Mouse (Mus musculus) fat pad, adult 2 months (tissue): Measurements from ENCODE around the gene Tbx19.

Experiments
- DNase-seq: peaks from one replicate; pipeline ENCODE4 v3.0.0-alpha.2; 2011; ENCODE audit warnings: low read depth, low spot score; ENCODE audit errors: extremely low read depth

Tbx19 gene

DNA sequence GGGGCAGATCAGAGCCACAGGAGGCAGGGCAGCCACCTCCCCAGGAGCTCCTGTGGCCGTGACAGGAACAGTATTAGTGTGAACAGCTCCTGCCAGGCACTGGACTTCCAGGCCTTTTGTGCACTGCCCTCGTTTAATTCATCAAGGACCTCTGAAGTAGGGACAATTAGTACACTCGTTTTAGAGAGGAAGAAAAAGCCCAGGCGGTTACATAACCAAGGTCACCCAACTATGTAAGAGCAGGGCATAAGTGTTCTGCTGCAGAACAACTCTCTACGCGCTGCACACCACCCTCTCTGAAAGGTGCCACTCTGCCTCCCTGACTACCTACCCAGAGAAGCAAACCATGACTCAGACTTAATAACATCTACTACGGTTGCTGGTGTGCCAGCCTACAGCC, 24.5 kb upstream of the Tbx19 start:
- no peak for DNase-seq

DNA sequence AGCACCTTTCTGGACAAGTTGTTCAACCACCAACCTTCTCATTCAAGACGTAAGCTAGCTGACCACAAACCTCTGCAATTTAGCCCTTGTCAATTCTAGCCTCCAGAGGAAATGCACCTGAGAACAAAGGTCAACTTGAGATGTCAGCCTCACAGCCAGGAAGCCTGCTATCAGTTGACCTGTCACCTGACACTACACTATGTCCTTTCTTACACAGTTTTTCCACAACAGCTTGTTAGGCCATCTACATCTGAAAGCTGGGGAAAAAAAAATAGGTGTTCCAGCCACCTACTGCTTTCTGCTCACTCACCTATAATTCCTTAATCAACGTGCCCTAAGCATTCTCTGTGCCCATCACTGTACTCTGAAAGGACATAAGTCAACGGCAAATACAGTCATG, 23.6 kb upstream of the Tbx19 start:
- DNase-seq = no peak

DNA sequence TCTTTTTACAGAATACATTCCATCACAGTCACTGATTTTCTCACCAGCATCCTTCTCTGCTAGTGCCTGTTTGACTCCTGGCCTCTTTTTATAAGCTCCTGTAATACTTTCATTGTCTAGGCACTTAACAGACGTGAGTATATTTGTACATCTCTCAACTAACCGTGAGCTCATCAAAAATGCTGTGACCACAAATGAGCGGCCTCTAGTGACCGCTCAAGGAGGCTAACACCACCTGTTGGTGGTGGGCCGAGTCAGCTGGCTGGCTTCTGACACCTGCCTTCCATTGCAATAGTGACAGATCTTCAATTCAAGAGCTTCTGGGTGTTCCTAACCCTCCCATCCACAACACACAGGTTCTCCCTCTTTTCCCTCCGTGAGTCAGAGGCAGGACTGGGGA, 22.8 kb upstream of the Tbx19 start:
- DNase-seq = no peak

DNA sequence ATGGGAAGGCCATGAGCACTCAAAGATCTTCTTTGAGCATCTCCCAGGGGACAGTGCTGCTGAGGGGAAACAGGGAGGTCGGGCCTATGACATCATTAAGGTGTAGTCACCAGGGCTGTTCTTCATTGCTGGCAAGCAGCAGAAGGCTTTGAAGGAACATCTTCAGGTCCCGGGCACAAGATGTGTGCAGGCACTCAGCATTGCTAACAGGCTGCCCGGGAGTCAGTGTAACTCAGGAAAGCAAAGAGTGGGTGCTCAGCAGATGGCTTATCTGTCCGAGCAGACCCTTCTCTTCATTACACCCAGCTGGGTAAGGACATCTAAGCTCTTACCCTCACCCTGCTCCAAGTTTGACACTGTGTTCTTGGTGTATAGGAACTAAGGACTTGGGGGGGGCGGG, 18.7 kb upstream of the Tbx19 start:
- no peak for DNase-seq

DNA sequence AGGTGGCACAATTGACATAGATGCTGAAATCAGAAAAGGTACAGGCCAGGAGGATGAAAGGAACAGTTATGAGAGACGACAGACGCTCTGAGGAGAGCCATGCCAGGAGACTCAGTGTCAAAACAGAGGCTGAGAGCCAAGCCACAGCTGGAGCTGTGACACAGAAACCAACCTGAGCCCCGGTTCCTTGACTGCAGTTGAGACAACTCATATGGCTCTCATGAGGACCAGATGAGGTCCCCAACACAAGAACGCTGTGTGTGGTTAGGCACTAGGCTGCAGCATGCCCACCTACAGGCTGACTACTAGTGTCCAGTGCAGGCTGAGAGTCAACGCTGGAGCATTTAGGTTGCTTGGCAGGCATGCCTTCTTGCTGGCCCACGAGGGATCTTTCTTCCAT, 17.5 kb upstream of the Tbx19 start:
- DNase-seq = no peak

DNA sequence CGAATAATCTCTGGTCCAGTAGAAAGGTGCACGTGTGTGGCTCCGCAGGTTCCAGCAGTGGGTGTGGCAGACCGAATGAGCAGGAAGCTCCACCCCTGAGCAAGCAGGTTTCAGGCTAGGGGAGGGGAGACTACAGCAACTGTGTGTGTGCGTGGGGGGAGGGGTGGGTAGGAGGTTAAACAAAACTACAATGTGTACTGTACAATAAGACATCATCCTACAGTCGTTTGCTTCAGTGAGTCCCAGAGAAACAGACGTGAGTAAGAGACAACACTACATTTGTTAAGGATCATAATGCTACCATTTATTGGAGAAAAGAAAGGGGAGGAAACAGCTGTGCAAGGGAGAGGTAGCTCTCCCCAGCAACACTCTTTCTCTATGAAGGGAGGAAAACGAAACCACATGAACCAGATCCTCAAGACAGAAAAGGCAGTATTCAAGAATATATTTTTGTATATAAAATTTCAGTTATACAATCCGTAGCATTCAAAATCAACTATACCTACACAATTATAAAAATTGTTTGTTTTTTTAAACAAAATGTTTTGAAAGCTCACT, 13.6 kb upstream of the Tbx19 start:
- no peak for DNase-seq

DNA sequence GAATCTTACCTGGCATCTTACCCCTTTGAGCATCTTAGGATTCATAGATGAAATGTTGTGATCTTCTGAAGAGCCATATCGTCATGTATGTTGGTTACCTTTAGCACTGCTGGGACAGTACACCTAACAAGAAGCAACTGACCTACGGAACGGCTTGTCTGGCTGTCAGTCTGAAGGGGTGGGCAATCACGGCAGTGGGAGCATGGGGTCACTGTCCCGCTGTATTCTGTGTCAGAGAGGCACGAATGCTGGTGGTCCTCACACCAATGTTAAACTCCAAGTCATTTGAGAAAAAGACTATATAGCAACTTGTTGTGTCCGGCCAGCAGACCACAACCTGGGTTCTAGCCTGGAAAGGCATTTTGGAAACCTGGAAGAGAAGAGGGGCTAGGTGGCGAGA, 10.7 kb upstream of the Tbx19 start:
- DNase-seq = no peak

DNA sequence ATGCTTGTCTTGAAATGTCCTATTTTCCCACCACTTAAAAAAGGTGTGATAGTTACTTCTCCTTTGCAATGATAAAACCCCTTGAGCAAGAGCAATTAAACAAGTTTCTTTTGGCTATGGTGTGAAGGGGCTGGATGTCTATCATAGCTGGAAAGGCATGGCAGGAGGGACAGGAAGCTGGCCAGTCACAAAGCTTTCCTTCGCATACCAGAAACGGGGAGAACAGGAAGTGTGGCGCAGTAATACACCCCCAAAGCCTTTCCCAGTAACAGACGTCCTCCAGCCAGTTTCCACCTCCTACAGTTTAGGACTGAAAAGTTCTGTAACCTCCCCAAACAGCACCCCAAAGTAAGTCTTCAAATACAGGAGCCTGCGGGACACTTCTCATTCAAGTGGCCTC, 9.6 kb upstream of the Tbx19 start:
- DNase-seq = no peak

DNA sequence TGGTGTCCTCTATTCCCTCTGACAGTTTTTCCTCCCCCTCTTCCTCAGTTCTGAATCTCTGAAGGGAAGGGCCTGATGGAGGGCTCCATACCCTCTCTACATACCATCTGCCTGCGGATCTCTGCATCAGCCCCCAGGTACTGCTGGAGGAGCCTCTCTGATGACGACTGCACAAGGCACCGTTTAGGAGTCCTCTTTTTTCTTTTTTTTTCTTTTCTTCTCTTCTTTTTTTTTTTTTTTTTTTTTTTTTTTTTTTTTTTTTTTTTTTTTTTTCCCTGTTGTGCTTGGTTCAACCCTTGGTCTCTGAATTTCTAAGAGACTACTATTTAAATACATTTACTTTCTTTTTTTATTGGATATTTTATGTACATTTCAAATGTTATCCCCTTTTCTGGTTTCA, 8.9 kb upstream of the Tbx19 start:
- no peak for DNase-seq

DNA sequence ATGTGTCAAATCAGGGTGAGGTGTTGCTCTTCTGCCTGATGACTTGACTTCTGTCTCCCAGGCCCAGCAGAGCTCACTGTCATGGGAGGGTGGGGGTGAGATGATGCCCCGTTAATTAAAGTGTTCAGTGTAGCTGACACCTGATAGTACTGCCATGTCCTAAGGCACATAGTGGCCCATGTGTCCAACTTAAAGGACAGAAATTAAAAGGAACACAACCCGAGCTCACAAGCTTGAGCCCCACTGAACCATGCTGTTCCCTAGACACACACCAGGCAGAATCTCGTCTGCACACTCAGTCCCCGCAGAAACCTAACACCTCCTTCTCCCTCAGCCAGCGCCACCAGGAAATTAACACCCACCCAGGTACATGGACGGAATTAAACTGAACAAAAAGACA, 4.3 kb upstream of the Tbx19 start:
- DNase-seq = no peak

DNA sequence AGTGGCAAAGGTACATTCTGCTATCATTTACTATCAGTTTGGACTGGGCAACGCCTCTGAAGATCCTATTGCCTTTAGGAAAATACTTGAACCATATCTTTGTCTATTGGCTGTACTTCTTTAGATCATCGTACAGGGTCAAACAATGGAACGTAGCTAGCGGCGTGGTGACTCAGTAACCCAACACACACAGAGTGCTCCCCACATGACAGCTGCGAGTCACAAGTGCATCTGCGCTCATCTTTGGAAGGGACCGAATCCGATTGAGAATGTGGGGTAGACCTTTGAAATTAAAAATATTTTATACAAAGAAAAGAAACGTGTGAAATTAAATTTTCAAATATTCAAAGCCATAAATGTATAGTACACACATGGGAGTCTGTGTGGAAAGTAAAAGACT, 1.7 kb downstream of the Tbx19 start:
- DNase-seq = no peak

DNA sequence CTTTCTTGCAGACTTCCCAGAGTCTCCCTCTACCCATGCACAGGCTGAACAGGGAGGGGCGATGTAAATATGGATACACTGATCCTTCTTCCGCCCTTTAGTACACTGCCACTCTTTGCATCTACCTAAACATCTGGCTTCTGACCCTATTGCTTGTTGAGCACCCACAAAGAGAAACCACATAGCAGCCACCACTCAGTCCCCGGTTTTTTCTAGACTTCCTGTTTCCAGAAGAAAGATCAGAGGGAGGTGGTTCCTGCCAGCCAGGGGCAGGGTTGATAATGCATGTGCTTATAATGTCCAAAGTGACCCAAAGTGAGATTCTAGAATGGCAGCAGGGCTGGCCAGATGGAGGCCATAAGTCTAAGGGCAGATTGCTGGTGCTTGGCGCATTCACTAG, 6.4 kb downstream of the Tbx19 start:
- DNase-seq = no peak

DNA sequence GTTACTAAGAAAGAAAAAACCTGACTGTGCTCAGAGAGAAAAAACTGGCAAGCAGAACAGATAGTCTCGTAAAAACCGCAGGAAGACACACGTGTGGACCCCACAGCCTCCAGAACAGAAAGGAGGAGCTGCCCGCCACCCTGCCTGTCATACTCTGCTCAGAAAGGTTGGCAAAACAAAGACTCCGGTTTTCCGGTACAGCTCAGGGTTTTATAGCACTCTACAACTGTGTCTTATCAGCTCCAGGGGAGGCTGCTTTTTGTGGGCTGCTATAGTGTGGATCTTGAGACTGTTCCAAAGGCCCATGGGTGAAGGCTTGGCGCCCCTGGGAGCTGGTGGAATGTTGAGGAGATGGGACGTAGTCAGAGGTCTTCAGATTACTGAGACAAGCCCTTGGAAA, 9.4 kb downstream of the Tbx19 start:
- DNase-seq = no peak

DNA sequence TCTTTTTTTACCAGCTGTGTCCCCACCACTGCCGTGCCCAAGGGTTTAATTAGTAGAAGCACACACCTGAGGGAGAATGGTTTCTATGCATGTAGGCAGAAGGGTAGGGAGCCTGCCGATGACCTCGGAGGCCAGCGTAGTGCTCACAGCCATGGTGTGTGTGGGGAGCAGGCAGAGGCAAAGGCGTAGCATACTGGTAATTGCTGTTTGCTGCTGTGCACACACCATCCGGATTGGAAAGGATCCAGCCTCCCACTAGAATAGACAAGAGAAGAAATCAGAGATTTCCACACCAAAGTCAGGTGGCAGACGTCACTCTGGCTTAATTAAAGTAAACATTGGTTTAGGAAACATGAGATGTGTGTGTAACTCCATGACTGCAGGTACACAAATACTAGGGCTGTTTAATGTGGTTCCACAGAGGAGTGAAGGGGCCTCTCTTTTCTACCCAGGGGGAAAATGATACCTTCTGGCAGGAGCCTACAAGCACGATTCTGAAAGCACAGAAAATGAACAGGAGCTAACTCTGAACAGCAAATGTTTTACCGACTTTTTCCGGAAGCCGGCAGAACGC, 18.1 kb downstream of the Tbx19 start:
- DNase-seq = no peak

DNA sequence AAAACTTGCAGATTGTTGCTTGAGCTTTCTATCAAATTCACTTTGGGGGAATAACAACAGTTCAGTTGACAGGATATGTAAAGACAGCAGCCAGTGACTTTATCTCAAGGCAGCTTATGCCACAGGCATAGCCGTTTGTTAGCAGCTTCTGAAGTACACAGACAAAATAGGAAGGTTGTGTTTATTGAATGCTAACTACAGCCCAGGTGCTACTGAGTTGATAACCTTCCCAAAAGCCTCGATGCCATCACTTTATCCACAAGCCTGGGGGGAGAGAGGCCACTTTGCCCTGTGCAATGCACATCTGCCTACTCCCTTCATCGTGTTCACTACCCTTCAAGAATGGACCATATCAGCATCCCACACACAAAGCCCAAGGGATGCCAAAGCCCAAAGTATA, 20.3 kb downstream of the Tbx19 start:
- no peak for DNase-seq

DNA sequence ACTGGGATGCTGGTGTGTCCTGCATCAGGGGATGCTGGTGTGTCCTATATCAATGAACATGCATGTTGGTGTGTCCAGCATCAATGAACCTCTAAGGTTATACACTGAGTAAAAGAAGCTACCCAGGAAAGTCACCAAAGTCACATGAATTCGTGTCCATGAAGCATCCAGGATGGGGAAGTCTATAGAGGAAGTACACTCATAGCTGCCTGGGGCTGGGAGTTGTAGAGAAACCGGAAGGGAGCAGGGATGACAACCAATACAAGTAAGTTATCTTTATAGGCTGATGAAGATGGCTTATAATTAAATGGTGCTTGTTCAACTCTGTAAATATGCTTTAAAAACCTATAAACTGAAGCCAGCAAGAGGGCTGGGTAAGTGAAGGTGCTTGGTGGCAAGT, 26.7 kb downstream of the Tbx19 start:
- DNase-seq = no peak

DNA sequence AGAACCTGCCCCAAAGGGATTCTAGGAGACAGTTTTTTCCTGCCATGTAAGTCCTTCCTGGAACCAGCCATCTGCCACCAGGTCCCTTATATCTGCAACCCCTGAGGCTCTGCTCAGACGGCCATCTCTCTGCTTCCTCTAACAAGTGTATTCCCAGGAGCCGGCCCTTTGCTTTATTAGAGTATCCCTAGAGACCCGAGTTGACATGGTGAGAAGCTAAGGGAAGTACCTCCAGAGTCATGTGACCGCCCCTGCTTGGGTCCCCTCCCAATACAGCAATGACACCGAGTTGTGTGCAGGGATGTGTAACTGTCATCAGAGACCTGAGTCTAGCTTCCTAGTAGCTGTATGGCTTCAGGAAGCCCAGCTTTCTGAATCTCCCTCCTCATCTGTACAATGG, 27.3 kb downstream of the Tbx19 start:
- no peak for DNase-seq

DNA sequence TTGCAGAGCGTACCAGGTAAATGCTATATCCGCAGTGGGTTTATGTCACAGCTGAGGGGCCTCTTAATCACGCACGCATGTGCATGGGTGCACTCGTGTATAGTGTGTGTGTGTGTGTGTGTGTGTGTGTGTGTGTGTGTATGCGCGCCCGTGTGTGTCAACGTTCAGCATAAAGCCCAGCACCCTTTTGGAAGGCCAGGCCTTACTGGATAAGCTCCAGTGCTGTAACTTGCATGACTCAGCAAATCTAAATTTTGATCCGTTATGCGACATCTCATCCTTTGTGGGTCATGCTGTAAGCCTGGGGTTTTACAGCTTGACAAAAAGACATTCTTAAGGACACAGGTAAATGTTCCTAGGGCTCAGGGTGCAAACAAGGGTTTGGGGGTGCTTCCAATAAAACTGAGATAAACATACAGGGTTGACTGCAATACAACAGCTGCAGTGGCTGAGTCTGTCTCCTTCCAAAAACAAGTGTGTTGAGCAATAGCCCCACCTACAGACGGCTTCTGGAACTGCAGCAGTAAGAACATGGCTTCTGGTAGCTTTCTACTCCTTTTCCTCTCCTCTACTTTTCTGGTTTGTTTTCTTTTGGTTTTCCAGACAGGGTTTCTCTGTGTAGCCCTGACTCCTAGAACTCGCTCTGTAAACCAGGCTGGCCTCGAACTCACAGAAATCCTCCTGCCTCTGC, 28.2 kb downstream of the Tbx19 start:
- DNase-seq = no peak

DNA sequence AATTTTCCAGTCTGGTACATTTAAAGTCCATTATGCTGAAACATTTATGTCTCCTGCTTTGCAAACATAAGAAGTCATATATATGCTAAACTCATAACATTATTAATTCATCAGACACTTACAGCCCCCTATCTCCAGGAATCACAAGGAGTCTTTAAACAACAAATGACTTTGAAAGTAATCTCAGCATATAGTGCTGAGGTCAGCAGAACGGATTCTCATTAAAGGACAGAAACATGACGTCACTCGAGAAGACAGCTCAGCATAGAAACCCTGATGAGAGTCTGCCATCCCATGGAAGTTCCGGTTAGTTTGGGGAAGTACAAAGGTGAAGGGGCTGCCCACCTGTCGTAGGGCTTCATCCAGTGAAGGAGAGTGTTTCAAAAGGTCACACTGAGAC, 31.0 kb downstream of the Tbx19 start:
- no peak for DNase-seq

DNA sequence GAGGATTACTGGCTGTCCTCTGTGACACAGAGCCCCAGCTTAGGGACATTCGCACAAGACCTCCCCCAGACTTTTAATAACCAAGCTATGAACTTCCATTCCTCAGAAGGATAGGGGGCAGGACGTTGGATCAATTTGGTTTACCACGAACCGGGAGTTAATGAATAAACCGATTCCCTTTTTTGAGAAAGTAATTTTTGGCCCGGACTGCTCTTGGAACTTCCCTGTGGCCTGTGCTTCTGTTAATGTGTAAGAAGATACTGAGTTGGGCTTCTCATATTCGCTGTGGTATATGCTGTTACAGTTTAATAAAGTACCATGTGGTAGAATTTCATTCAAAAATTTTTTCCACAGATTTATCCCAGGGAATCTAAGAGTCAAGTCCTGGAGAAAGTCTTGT, 39.5 kb downstream of the Tbx19 start:
- no peak for DNase-seq

DNA sequence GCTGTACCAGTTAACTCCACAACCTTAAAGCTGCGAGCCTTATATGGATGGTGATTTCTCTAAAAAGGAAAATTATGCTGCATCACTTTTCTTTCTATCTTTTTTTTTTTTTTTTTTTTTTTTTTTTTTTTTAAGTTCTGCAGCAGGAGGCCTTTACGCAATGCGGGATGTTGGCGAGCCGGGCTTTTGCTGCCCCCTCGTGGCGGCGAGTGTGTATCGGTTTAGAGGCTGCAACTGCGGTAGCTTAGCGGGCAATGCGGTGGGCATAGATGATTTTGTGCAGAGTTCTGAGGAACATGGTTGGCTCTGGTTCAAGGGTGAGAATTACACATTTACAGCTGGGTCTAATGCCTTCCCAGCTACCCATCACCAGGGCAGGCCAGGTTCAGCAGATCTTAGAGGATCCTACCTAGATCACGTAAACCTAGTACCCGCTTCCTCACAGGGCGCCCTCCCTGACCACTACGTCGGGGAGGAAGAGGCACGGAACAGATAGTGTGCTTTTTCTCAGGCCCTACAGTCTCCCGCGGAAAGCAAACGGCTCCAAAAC, 40.1 kb downstream of the Tbx19 start:
- no peak for DNase-seq

DNA sequence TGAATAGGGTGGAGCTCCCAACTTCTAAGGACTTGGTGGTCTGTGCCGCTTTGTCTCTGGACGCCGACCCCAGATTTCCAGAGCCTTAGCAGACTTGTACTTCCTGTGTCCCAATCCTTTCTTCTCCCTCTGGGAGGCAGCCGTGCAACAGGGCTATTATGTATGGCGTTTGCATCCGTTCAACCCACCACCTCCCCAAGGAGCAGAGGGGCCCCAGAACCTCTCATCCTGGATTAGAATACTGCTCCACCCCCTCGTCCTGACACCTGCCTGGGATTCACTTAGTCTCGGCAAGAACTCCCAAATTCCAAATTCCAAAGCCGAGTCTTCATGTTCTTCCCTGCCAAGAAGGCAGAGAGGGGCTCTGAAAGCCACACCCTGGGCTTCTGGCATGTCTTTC, 40.8 kb downstream of the Tbx19 start:
- DNase-seq = no peak
